Mouse (Mus musculus) small intestine, adult 2 months (tissue): ENCODE measurements around the gene Ift74. TPM values are rescaled to one million over a fixed set of nuclear protein-coding genes. Genes with fewer than 3 reads are reported as not detected.

Experiments
- H3K27ac ChIP-seq: fragments of 200-500 bp; 2 replicates; pipeline ENCODE4 v1.5.1; 2012; ENCODE audit warnings: low read depth, low read length, control low read depth, inconsistent platforms; ENCODE audit not compliant: insufficient read depth
- H3K27me3 ChIP-seq: fragments of 200-500 bp; 2 replicates; pipeline ENCODE4 v1.6.1; 2012; ENCODE audit warnings: mild to moderate bottlenecking, moderate library complexity, low read length, inconsistent platforms; ENCODE audit not compliant: control insufficient read depth, insufficient read depth
- H3K36me3 ChIP-seq: fragments of 200-500 bp; 2 replicates; pipeline ENCODE4 v1.6.1; 2012; ENCODE audit warnings: mild to moderate bottlenecking, low read length, control low read depth, inconsistent platforms; ENCODE audit not compliant: control insufficient read depth, insufficient read depth
- H3K4me1 ChIP-seq: fragments of 200-500 bp; 2 replicates; pipeline ENCODE4 v1.6.1; 2012; ENCODE audit warnings: low read length, inconsistent platforms, mixed read lengths; ENCODE audit not compliant: control insufficient read depth, insufficient read depth, insufficient read length
- H3K4me3 ChIP-seq: fragments of 200-500 bp; 2 replicates; pipeline ENCODE4 v1.5.1; 2012; ENCODE audit warnings: low read depth, mild to moderate bottlenecking, control low read depth, inconsistent platforms, low read length, moderate library complexity
- CTCF ChIP-seq: fragments of 200-500 bp; IDR thresholded peaks from 2 replicates; pipeline ENCODE4 v1.5.1; 2012; ENCODE audit warnings: low read depth, mild to moderate bottlenecking, control low read depth, inconsistent platforms, low read length, moderate library complexity, mixed read lengths; ENCODE audit not compliant: insufficient replicate concordance, insufficient read length; ENCODE audit errors: extremely low read depth
- POLR2A ChIP-seq: fragments of 200-500 bp; IDR thresholded peaks from 2 replicates; pipeline ENCODE4 v1.6.1; 2012; ENCODE audit warnings: low read depth, mild to moderate bottlenecking, control low read depth, inconsistent platforms, low read length, moderate library complexity
- WGBS: fragments of 180-500 bp; shearing (Covaris S2); methylation state at CpG from one replicate; pipeline ENCODE4 v1.1.7; 2018; 5-methylcytosine and 5-hydroxymethylcytosine counted together
- polyA plus RNA-seq: library from polyadenylated mRNA; depleted of rRNA; stranded (reverse); fragments of >200 nt; gene quantifications from 2 replicates; pipeline ENCODE4 v1.2.3, GENCODE M21; 2012; rRNA removed

Gene Ift74
- polyA plus RNA-seq = 0.15 and 0.17 TPM in 2 replicates

DNA sequence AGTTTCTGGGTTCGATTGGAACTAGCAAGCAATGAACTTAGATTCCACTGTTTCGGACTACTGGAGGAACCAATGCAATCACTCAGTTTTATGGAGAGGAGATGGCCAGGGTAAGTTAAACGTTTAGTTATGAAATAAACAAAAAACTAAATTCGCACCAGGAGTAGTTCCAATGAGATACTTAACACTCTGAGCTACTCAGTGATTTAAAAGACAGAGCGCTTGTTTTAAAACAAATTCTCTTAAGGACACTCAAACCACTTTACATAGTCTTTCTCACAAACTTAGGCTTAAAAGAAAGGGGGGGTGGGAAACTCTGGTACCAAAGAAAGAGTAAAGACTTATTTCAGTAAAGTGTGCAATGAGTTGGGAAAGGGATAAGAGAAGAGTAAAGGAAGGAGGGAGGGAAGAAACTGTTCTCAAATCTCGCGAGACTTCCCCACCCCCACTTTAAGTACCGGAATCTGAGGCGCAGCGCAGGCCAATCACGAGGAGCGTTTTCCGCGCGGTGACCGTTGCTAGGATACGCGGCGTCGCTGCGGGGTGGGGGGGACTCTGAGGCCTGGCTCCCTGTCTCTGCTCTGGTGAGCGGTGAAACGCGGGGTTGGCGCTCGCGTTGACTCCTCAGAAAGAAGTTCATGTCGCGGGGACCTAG is at the start of gene Ift74:
TSS of gene Ift74 (plus strand) at position 520 of the 655 bp plus-strand sequence.
- H3K27ac ChIP-seq = no peak within 1 kb of the TSS
- H3K4me3 ChIP-seq = peak within 1 kb of the TSS; percentile 71
- WGBS = 3% methylated on average over 29 of the region's 29 CpGs
- H3K36me3 ChIP-seq = no peaks in the 10 kb centered on the region
- H3K4me1 ChIP-seq = no peaks in the 10 kb centered on the region
- H3K27me3 ChIP-seq = no peaks in the 10 kb centered on the region
- no peak for TF ChIP-seq POLR2A
- no peak for TF ChIP-seq CTCF

DNA sequence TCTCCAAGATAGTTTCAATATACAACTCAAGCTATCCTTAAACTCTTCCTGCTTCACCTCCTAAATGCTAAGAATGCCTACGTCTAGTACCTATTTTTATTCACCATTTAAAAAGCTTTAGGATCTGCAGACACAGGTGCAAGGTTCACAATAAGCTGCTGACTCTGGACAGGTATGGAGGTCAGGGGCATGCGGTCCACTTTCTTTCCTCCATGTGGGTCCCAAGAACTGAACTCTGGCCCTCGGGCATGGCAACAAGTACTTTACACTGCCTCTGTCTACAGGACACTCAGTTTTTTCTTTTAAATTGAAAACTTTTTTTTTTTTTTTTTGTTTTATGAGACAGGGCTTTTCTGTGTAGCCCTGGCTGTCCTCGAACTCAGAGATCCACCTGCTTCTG is 41.6 kb upstream of the Ift74 start:
- WGBS = 96% methylated on average over 4 of the region's 4 CpGs
- TF ChIP-seq CTCF (no peak), POLR2A (no peak)
- Histone ChIP-seq H3K4me3 (no peak overlapping the region), H3K4me1 (no peaks in the 10 kb centered on the region), H3K27me3 (no peaks in the 10 kb centered on the region), H3K36me3 (peaks cover 29% of the 10 kb centered on the region), H3K27ac (no peak overlapping the region)

DNA sequence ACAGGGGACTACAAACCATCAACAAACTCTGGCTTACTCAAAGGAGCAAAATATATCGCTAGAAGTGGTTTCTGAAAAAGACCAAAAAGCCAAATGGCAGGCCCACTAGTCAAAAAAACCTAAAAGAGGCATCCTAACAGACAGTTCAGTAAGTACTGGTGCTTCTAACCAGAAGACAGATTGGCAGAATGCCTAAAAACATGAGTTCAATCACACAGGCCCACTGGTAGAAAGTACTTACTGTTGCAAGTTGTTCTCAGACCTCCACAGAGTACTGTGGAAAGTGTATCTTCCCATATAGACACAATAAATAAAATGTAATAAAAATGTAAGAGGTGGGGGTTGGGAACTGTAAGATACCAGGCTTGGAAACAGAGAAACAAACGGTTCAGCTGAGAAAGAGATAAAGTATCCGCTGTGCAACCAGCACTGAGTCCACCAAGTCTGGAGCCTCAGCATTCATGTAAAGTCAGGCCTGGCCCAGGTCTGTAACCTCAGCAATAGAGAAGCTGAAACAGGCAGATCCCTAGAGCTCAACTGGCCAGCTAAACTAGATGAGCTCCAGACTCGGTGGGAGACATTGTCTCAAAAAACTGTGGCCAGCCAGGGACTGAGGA is 22.4 kb upstream of the Ift74 start:
- 57% methylated on average over 4 of the region's 4 CpGs for WGBS
- no peak overlapping the region for H3K4me3 ChIP-seq
- TF ChIP-seq POLR2A (no peak), CTCF (no peak)
- H3K4me1 ChIP-seq = no peaks in the 10 kb centered on the region; the same call in 1 of the 2 replicates
- no peak overlapping the region for H3K27ac ChIP-seq
- H3K36me3 ChIP-seq = no peaks in the 10 kb centered on the region
- no peaks in the 10 kb centered on the region for H3K27me3 ChIP-seq

DNA sequence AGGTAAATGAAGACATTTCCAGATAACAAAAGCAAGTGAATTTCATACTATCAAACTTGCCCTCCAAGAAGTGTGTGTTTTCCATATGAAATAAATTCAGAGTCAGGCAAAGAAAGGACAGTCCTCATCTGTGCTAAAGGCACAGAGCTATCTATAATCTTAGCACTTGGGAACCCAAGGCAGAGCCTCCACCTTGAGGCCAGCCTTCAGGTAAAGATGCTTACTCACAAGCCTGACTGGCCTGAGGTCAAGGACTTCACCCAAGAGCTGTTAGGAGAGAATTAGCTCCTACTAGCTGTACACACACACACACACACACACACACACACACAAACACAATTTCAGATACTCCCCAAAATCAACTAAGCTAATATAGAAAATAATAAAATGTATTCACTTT is 21.6 kb upstream of the Ift74 start:
- H3K27me3 ChIP-seq = no peaks in the 10 kb centered on the region
- H3K36me3 ChIP-seq = no peaks in the 10 kb centered on the region
- TF ChIP-seq POLR2A (no peak), CTCF (no peak)
- no peak overlapping the region for H3K27ac ChIP-seq
- no peak overlapping the region for H3K4me3 ChIP-seq
- no peaks in the 10 kb centered on the region; the same call in 1 of the 2 replicates for H3K4me1 ChIP-seq

DNA sequence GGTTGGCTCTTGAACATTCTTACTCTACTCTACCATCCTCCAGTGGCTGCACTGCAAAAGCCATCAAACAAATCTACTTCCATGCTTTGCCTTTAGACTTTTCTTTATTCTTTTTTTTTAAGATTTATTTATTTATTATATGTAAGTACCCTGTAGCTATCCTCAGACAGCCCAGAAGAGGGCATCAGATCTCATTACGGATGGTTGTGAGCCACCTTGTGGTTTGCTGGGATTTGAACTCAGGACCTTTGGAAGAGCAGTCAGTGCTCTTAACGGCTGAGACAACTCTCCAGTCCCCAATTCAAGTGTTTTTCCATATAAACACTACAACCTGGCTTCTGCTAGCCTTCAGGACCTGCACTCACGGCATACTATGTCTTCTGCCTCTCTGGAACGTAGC is 12.9 kb upstream of the Ift74 start:
- no peak for TF ChIP-seq POLR2A
- Histone ChIP-seq H3K4me1 (no peaks in the 10 kb centered on the region), H3K27ac (no peak overlapping the region), H3K4me3 (no peak overlapping the region), H3K27me3 (no peaks in the 10 kb centered on the region), H3K36me3 (no peaks in the 10 kb centered on the region)
- WGBS = 73% methylated on average over 4 of the region's 4 CpGs

DNA sequence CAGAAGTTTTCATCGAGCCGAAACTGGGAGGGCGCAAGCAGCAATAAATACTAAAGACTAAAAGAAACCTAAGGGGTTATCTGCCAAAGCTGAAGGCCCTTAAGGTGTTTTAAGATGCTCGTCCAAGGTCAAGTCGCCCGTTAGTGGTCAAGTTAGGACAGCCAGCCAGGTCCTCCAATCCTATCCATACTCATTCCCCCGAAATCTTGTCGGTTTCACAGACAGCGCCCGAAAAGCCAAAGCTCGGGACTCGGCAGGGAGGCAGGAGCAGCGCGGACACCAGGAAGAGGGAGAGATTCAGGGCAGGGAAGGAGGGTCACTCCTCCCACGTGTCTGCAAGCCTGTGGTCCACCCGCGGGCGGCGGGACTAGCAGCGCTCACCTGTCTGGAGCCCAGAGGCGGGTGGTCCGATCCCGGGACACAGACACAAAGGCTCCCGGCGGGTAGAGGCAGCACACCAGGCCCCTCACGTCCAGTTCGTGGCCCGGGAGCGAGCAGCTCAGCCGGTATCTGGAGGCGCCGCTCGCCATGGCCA is 11.7 kb upstream of the Ift74 start:
- TF ChIP-seq CTCF (no peak), POLR2A (no peak)
- no peaks in the 10 kb centered on the region for H3K27me3 ChIP-seq
- WGBS = under 1% methylated on average over 33 of the region's 33 CpGs
- no peaks in the 10 kb centered on the region for H3K36me3 ChIP-seq
- H3K4me3 ChIP-seq = peak overlapping the region; percentile 99
- H3K27ac ChIP-seq = peak overlapping the region; percentile 67
- no peaks in the 10 kb centered on the region for H3K4me1 ChIP-seq

DNA sequence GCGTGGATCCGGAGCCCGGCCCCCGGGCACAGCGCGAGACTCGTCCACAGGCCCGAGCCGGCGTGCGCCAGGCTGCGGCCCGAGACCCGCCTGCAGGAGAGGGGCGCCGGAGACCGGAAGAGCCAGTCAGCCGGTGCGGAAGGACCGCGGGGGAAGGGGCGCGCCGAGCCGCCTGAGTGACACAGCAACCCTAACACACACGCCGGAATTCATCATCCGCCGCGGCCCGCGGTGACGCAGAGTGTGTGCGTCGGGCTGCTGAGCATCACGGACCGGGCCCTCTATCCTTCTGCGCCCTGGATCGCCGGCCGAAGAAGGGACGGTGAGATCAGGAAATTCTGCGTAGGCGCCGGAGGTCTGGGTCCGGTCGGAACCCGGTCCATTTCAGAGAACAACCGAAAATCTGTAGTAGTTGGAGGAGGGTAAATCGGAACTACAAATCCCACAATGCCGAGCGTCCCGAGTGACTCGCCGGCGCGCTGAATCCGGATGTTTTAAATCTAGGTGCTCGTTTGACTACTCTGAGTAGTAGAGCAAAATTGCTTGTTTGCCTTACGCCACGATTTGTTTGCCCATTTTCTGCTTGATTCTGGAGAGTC is 11.2 kb upstream of the Ift74 start, which contains the start of gene Plaa:
TSS of gene Plaa (minus strand) at position 214 of the 599 bp plus-strand sequence.
- Histone ChIP-seq H3K27me3 (no peaks in the 10 kb centered on the region), H3K4me3 (peak within 1 kb of the TSS; percentile 99), H3K4me1 (no peaks in the 10 kb centered on the region), H3K27ac (peak within 1 kb of the TSS; percentile 72), H3K36me3 (no peaks in the 10 kb centered on the region)
- under 1% methylated on average over 61 of the region's 61 CpGs for WGBS
- TF ChIP-seq POLR2A = peak; percentile 55; the same call in 1 of the 2 replicates
- no peak for TF ChIP-seq CTCF
